Mouse (Mus musculus): ENCODE data around the gene Olfm2. TPM values are rescaled to one million over a fixed set of nuclear protein-coding genes. Genes with fewer than 3 reads are reported as not detected.

Gene Olfm2
- polyA plus RNA-seq, 1 experiment: 3.6 TPM

- Histone ChIP-seq H3K4me1 (ENCODE audit: control insufficient read depth, insufficient read depth, low read length) (no peaks in the 10 kb centered on the region), H3K4me3 (ENCODE audit: insufficient read depth, low read length) (no peak overlapping the region), H3K27ac (ENCODE audit: insufficient read depth, low read length) (no peak overlapping the region)
- no peak for TF ChIP-seq CTCF (IDR thresholded peaks at IDR 0.05; ENCODE audit: borderline replicate concordance, insufficient read depth, low read length)
- TF ChIP-seq POLR2A (IDR thresholded peaks at IDR 0.05; ENCODE audit: low read depth, low read length): no peak
These were observed 81.0 kb downstream of the Olfm2 start for GRCm38 (mm10) chr9:20664982-20665637.

- Histone ChIP-seq H3K4me3 (ENCODE audit: insufficient read depth, low read length) (no peak overlapping the region), H3K4me1 (ENCODE audit: control insufficient read depth, insufficient read depth, low read length) (no peaks in the 10 kb centered on the region), H3K27ac (ENCODE audit: insufficient read depth, low read length) (no peak overlapping the region)
- TF ChIP-seq POLR2A (IDR thresholded peaks at IDR 0.05; ENCODE audit: low read depth, low read length): no peak
- no peak for TF ChIP-seq CTCF (IDR thresholded peaks at IDR 0.05; ENCODE audit: borderline replicate concordance, insufficient read depth, low read length)
These were observed 81.8 kb downstream of the Olfm2 start for GRCm38 (mm10) chr9:20664366-20664765.

- TF ChIP-seq CTCF (IDR thresholded peaks at IDR 0.05; ENCODE audit: borderline replicate concordance, insufficient read depth, low read length) (no peak), POLR2A (IDR thresholded peaks at IDR 0.05; ENCODE audit: low read depth, low read length) (no peak)
- Histone ChIP-seq H3K4me1 (ENCODE audit: control insufficient read depth, insufficient read depth, low read length) (no peaks in the 10 kb centered on the region), H3K27ac (ENCODE audit: insufficient read depth, low read length) (no peak overlapping the region), H3K4me3 (ENCODE audit: insufficient read depth, low read length) (no peak overlapping the region)
These were observed 82.2 kb downstream of the Olfm2 start for GRCm38 (mm10) chr9:20663956-20664355.

DNA sequence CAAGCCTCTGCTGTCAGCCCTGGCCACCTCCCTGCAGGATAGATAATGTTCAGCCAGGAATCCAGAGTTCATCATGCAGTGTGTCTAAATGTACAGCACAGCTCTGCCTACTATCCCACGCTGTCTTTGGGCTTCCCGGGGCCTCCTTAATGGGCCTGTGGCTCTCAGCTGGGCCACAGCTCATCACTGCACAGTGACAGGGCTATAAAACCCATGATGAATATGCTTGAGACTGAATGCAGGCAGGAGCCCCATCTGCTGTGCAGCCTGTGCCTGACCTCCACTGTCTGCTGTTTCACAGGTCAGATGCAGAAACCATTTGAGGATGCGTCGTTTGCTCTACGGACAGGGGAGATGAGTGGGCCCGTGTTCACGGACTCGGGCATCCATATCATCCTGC, 83.3 kb downstream of the Olfm2 start:
- H3K27ac ChIP-seq (ENCODE audit: insufficient read depth, low read length): no peak overlapping the region
- no peaks in the 10 kb centered on the region for H3K4me1 ChIP-seq (ENCODE audit: control insufficient read depth, insufficient read depth, low read length)
- no peak overlapping the region for H3K4me3 ChIP-seq (ENCODE audit: insufficient read depth, low read length)
- TF ChIP-seq POLR2A (IDR thresholded peaks at IDR 0.05; ENCODE audit: low read depth, low read length) (no peak), CTCF (IDR thresholded peaks at IDR 0.05; ENCODE audit: borderline replicate concordance, insufficient read depth, low read length) (no peak)

GRCm38 (mm10) chr9:20662325-20662724, 83.8 kb downstream of the Olfm2 start:
- Histone ChIP-seq H3K4me1 (ENCODE audit: control insufficient read depth, insufficient read depth, low read length) (no peaks in the 10 kb centered on the region), H3K4me3 (ENCODE audit: insufficient read depth, low read length) (no peak overlapping the region), H3K27ac (ENCODE audit: insufficient read depth, low read length) (no peak overlapping the region)
- TF ChIP-seq CTCF (IDR thresholded peaks at IDR 0.05; ENCODE audit: borderline replicate concordance, insufficient read depth, low read length) (peak; percentile 80), POLR2A (IDR thresholded peaks at IDR 0.05; ENCODE audit: low read depth, low read length) (no peak)

- H3K4me1 ChIP-seq (ENCODE audit: control insufficient read depth, insufficient read depth, low read length): peaks cover 2% of the 10 kb centered on the region; the same call in 1 of the 2 replicates
- TF ChIP-seq CTCF (IDR thresholded peaks at IDR 0.05; ENCODE audit: borderline replicate concordance, insufficient read depth, low read length) (no peak), POLR2A (IDR thresholded peaks at IDR 0.05; ENCODE audit: low read depth, low read length) (no peak)
These were observed 88.6 kb downstream of the Olfm2 start for GRCm38 (mm10) chr9:20657546-20657945.

GRCm38 (mm10) chr9:20653859-20654258, 92.3 kb downstream of the Olfm2 start:
- H3K4me3 ChIP-seq (ENCODE audit: insufficient read depth, low read length): peak overlapping the region; percentile 89; the same call in 1 of the 2 replicates
- TF ChIP-seq CTCF (IDR thresholded peaks at IDR 0.05; ENCODE audit: borderline replicate concordance, insufficient read depth, low read length): no peak
- no peak for TF ChIP-seq POLR2A (IDR thresholded peaks at IDR 0.05; ENCODE audit: low read depth, low read length)
- peaks cover 6% of the 10 kb centered on the region; the same call in 1 of the 2 replicates for H3K4me1 ChIP-seq (ENCODE audit: control insufficient read depth, insufficient read depth, low read length)
- H3K27ac ChIP-seq (ENCODE audit: insufficient read depth, low read length): no peak overlapping the region

More at GRCm38 (mm10) chr9:20657546-20657945, 88.6 kb downstream of the Olfm2 start:
- no peak overlapping the region for H3K4me3 ChIP-seq (ENCODE audit: insufficient read depth, low read length)
- H3K27ac ChIP-seq (ENCODE audit: insufficient read depth, low read length): no peak overlapping the region

- Histone ChIP-seq H3K4me3 (ENCODE audit: insufficient read depth, low read length) (peak overlapping the region; percentile 89), H3K4me1 (ENCODE audit: control insufficient read depth, insufficient read depth, low read length) (peaks cover 6% of the 10 kb centered on the region; the same call in 1 of the 2 replicates), H3K27ac (ENCODE audit: insufficient read depth, low read length) (no peak overlapping the region)
- TF ChIP-seq CTCF (IDR thresholded peaks at IDR 0.05; ENCODE audit: borderline replicate concordance, insufficient read depth, low read length): no peak
- TF ChIP-seq POLR2A (IDR thresholded peaks at IDR 0.05; ENCODE audit: low read depth, low read length): no peak
These were observed 93.9 kb downstream of the Olfm2 start for GRCm38 (mm10) chr9:20652260-20652658.

DNA sequence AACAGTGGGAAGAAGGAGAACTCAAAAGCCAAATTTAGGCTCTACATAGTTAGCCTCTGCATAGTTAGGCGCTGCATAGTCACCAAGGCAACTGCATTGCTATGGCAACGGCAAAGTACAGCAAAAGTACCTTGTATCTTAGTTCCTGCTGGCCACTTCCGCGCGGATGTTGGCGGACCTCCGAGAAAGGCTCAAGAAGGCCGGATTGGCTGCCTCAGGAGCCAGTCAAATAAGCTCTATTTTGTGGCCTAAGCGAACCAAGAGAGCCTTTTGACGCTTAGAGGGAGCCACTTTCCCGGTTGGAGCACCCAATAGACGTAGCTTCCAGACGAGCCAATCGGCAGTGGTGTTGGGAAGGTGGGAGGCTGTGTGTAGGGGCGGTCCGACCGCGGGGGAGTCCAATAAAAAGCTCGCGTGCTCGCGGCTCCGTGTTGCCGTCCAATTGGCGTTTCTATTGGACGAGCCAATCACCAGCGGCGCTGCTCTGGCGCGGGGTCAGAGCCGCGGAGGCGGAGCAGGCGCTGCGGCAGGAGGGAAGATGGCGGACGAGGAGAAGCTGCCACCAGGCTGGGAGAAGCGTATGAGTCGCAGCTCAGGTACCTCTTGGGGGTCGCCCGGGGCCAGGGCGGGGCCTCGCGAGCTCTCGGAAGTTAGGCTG, 94.4 kb downstream of the Olfm2 start, which contains the start of gene Pin1:
Gene Pin1 (plus strand): TSS at position 494 of the 658 bp plus-strand sequence.
- H3K4me3 ChIP-seq (ENCODE audit: insufficient read depth, low read length): peak within 1 kb of the TSS; percentile 89
- TF ChIP-seq CTCF (IDR thresholded peaks at IDR 0.05; ENCODE audit: borderline replicate concordance, insufficient read depth, low read length) (no peak), POLR2A (IDR thresholded peaks at IDR 0.05; ENCODE audit: low read depth, low read length) (peak; percentile 88)
- peaks cover 6% of the 10 kb centered on the region; the same call in 1 of the 2 replicates for H3K4me1 ChIP-seq (ENCODE audit: control insufficient read depth, insufficient read depth, low read length)
- H3K27ac ChIP-seq (ENCODE audit: insufficient read depth, low read length): no peak within 1 kb of the TSS

- Histone ChIP-seq H3K4me3 (ENCODE audit: insufficient read depth, low read length) (peak overlapping the region; percentile 91), H3K27ac (ENCODE audit: insufficient read depth, low read length) (peak overlapping the region; percentile 48; the same call in 1 of the 2 replicates), H3K4me1 (ENCODE audit: control insufficient read depth, insufficient read depth, low read length) (no peaks in the 10 kb centered on the region)
- TF ChIP-seq CTCF (IDR thresholded peaks at IDR 0.05; ENCODE audit: borderline replicate concordance, insufficient read depth, low read length) (no peak), POLR2A (IDR thresholded peaks at IDR 0.05; ENCODE audit: low read depth, low read length) (no peak)
These were observed 101.0 kb downstream of the Olfm2 start for GRCm38 (mm10) chr9:20645121-20645520.

Measured in embryonic fibroblast, embryonic 13.5 days (primary cell).